Mouse (Mus musculus) G1E (cell line): Measurements from ENCODE around the gene Lyrm4.

ENCODE experiments used
- CTCF ChIP-seq: IDR thresholded peaks from 2 replicates; pipeline ENCODE4 v1.5.1; 2012; ENCODE audit warnings: low read depth, low read length, inconsistent platforms, mixed read lengths
- GATA1 ChIP-seq: IDR thresholded peaks from 2 replicates; pipeline ENCODE4 v1.6.1; 2012; ENCODE audit warnings: borderline replicate concordance, low read length, inconsistent platforms, mixed read lengths
- POLR2AphosphoS5 ChIP-seq: IDR thresholded peaks from 2 replicates; pipeline ENCODE4 v1.6.1; 2012; ENCODE audit warnings: low read depth, low read length, inconsistent platforms; ENCODE audit not compliant: insufficient replicate concordance
- TAL1 ChIP-seq: conservative IDR thresholded peaks from 2 replicates; pipeline ENCODE4 v1.6.1; 2012; ENCODE audit warnings: low read depth, low read length, inconsistent platforms, mixed read lengths

- no peak for TF ChIP-seq CTCF
- TF ChIP-seq GATA1: no peak
- no peak for TF ChIP-seq TAL1
- TF ChIP-seq POLR2AphosphoS5: no peak
Measured at GRCm38 (mm10) chr13:36088168-36088567, 29.2 kb downstream of the Lyrm4 start.
